ENCODE assay signal across 20 mouse cellular contexts in genomic region chr7:84212112-84212511, GRCm38 (mm10).
DNase-seq lines count a peak whose midpoint lies in the region; ATAC-seq and TF ChIP-seq lines count a peak whose summit lies in the region.
"Had no signal": no experiment of that assay in that cellular context is flagged by ENCODE, and none has a peak within 500 bp of the region (broad histone marks: within the 10 kb centered on the region; RNA-seq: fewer than 3 reads in every experiment).

No protein-coding gene starts in this region.

- no peak for TF ChIP-seq CTCF in lung, adult 2 months (IDR thresholded peaks at IDR 0.05; ENCODE audit: insufficient read depth, low read length)
- no peak for TF ChIP-seq CTCF in lung, postnatal 0 days (IDR thresholded peaks at IDR 0.05)

- no peaks in the 10 kb centered on the region for H3K9me3 ChIP-seq in heart, embryonic 12.5 days (replicated peaks)
- no peaks in the 10 kb centered on the region for H3K9me3 ChIP-seq in lung, postnatal 0 days (ENCODE audit: low read length)
- H3K9me3 ChIP-seq: hindbrain, embryonic 13.5 days; limb, embryonic 12.5 days; midbrain, embryonic 10.5 days had no signal

- no peak for DNase-seq in heart, postnatal 25 days (ENCODE audit: low spot score)
- DNase-seq in lung, adult 18-20 months: peak; percentile 49 to 65
- DNase-seq in lung, adult 2 months: no peak
- peak; percentile 78 for DNase-seq in lung, postnatal 0 days (ENCODE audit: low spot score)
- no peak for DNase-seq in right cerebral cortex, postnatal 4 days
- no peak for DNase-seq in ovary, postnatal 14 days (ENCODE audit: low spot score)
- DNase-seq: adrenal gland, adult 8-10 months; cerebellum, adult 2 months; embryo, embryonic 11 days; kidney, postnatal 25 days; right cerebral cortex, adult 18-20 months; spleen, adult 18-20 months; thymus, postnatal 25 days had no signal

- no peak overlapping the region for H3K9ac ChIP-seq in heart, embryonic 12.5 days
- no peak overlapping the region for H3K9ac ChIP-seq in lung, postnatal 0 days (replicated peaks; ENCODE audit: low read depth)
- H3K9ac ChIP-seq: hindbrain, embryonic 13.5 days; limb, embryonic 12.5 days; liver, embryonic 14.5 days had no signal

- peak; percentile 99 for TF ChIP-seq EP300 in lung, postnatal 0 days (IDR thresholded peaks at IDR 0.05)

- 0 out of 2 replicates have a peak, but pooled peaks have one; percentile 25 for ATAC-seq in heart, embryonic 12.5 days (ENCODE audit: insufficient number of reproducible peaks, low FRiP score)
- ATAC-seq in lung, postnatal 0 days: peak; percentile 88
- ATAC-seq: forebrain, embryonic 16.5 days; intestine, embryonic 16.5 days had no signal

- H3K4me1 ChIP-seq in heart, embryonic 12.5 days (replicated peaks): peaks cover 20% of the 10 kb centered on the region
- H3K4me1 ChIP-seq in lung, adult 2 months (ENCODE audit: control insufficient read depth, insufficient read depth, low read length): peaks cover 13% of the 10 kb centered on the region
- H3K4me1 ChIP-seq in lung, postnatal 0 days (ENCODE audit: insufficient read depth, low read depth, low read length): peaks cover 3% of the 10 kb centered on the region; the same call in 1 of the 2 replicates
- H3K4me1 ChIP-seq: limb, embryonic 12.5 days had no signal

- H3K4me2 ChIP-seq in heart, embryonic 12.5 days: no peak overlapping the region
- H3K4me2 ChIP-seq in lung, postnatal 0 days (replicated peaks; ENCODE audit: low read depth, low read length): no peak overlapping the region
- H3K4me2 ChIP-seq: hindbrain, embryonic 13.5 days; limb, embryonic 12.5 days had no signal

- no peaks in the 10 kb centered on the region for H3K27me3 ChIP-seq in heart, embryonic 12.5 days (replicated peaks)
- H3K27me3 ChIP-seq in lung, postnatal 0 days (replicated peaks; ENCODE audit: insufficient read depth, low read length): no peaks in the 10 kb centered on the region
- H3K27me3 ChIP-seq: hindbrain, embryonic 13.5 days; limb, embryonic 12.5 days had no signal

- 30% methylated on average over 1 of the region's 1 CpGs for WGBS in heart, embryonic 12.5 days
- WGBS in lung, adult 2 months: 24% methylated on average over 1 of the region's 1 CpGs
- WGBS in lung, postnatal 0 days: 8% methylated on average over 1 of the region's 1 CpGs

- no peaks in the 10 kb centered on the region for H3K36me3 ChIP-seq in heart, embryonic 12.5 days
- no peaks in the 10 kb centered on the region for H3K36me3 ChIP-seq in lung, postnatal 0 days (ENCODE audit: insufficient read depth, low read length)
- H3K36me3 ChIP-seq: hindbrain, embryonic 13.5 days; limb, embryonic 12.5 days; midbrain, embryonic 10.5 days had no signal

- H3K4me3 ChIP-seq in heart, embryonic 12.5 days: no peak overlapping the region
- no peak overlapping the region for H3K4me3 ChIP-seq in lung, adult 2 months (replicated peaks; ENCODE audit: extremely low read depth, low read depth, low read length)
- no peak overlapping the region for H3K4me3 ChIP-seq in lung, postnatal 0 days (ENCODE audit: low read depth, low read length)
- H3K4me3 ChIP-seq: hindbrain, embryonic 13.5 days; limb, embryonic 12.5 days; midbrain, embryonic 10.5 days had no signal

- TF ChIP-seq POLR2A in lung, adult 2 months (IDR thresholded peaks at IDR 0.05; ENCODE audit: borderline replicate concordance, extremely low read depth, low read depth, low read length): no peak

- intact Hi-C loops in heart, postnatal 25 days (cut with DNase I): no loop called here

- H3K27ac ChIP-seq in heart, embryonic 12.5 days (ENCODE audit: poor library complexity, severe bottlenecking): no peak overlapping the region
- peak overlapping the region; percentile 85 for H3K27ac ChIP-seq in lung, postnatal 0 days (ENCODE audit: low read length)
- H3K27ac ChIP-seq: limb, embryonic 12.5 days; liver, embryonic 14.5 days; midbrain, embryonic 10.5 days had no signal

Comparison
In these comparisons a context has a peak if more than half of its experiments do, and no peak if none do; other contexts are left out.
1. DNase-seq: peak in lung, adult 18-20 months (2 of 2) and lung, postnatal 0 days (single experiment); none in heart, postnatal 25 days (single experiment), lung, adult 2 months (single experiment), right cerebral cortex, postnatal 4 days (single experiment) and ovary, postnatal 14 days (single experiment).